Mouse (Mus musculus): ENCODE results near the gene Npepps. TPM values are rescaled to one million over a fixed set of nuclear protein-coding genes. Genes with fewer than 3 reads are reported as not detected.
"Not testable (repeated sequence)": the region's sequence is repeated elsewhere in the genome, so short reads cannot be mapped to it uniquely, and the experiment has no call there.

The Npepps gene
- polyA plus RNA-seq, 1 experiment from 2014 or later = 43.4 TPM

DNA sequence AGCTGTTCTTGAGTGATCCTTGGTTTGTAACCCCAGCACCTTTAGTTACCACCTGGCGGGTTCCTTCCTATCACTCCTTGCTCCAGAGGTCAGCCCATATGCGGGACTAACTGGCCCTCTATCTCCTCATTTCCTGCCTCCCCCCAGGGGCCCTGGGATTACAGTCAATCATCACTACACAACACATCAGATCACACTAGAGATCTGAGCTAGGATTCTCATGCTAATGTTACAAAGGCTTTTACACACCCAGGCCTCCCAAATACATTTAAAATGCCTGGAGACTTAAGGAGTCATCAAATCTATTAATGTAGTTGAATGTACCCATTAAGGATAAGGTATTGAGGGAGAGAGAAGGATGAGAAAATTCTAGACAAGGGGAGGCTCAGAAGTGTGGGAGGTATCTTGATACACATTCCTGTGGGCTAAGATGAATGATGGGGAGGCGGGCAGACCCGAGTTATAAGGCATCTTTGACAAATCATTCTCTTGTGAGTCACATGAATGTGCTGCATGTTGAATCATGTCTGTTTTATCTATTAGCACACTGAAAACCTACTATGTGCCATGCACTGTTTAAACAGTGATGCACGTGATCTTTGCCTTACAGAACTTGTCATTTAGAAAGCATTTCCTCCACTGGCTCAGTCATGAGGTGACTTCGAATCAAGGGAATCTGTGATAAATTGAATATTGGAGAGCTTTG lies 88.4 kb downstream of the Npepps start:
- Histone ChIP-seq H3K4me3 (ENCODE audit: low read depth, low read length) (no peak overlapping the region), H3K4me2 (replicated peaks; ENCODE audit: low read depth) (no peak overlapping the region), H3K27ac (replicated peaks) (no peak overlapping the region), H3K4me1 (replicated peaks; ENCODE audit: control insufficient read depth, insufficient read depth) (no peaks in the 10 kb centered on the region), H3K27me3 (ENCODE audit: control insufficient read depth, insufficient read depth, low read length) (no peaks in the 10 kb centered on the region), H3K36me3 (ENCODE audit: control insufficient read depth, insufficient read depth, low read length) (no peaks in the 10 kb centered on the region), H3K9ac (ENCODE audit: low read length) (no peak overlapping the region), H3K9me3 (ENCODE audit: control insufficient read depth, low read length) (no peaks in the 10 kb centered on the region)
- no peak for DNase-seq (ENCODE audit: low spot score)
- no peak for ATAC-seq (ENCODE audit: low FRiP score, low TSS enrichment)
- TF ChIP-seq CTCF (IDR thresholded peaks at IDR 0.05; ENCODE audit: low read depth) (no peak), EP300 (optimal IDR thresholded peaks at IDR 0.05) (no peak)
- WGBS = 64% methylated on average over 6 of the region's 6 CpGs

DNA sequence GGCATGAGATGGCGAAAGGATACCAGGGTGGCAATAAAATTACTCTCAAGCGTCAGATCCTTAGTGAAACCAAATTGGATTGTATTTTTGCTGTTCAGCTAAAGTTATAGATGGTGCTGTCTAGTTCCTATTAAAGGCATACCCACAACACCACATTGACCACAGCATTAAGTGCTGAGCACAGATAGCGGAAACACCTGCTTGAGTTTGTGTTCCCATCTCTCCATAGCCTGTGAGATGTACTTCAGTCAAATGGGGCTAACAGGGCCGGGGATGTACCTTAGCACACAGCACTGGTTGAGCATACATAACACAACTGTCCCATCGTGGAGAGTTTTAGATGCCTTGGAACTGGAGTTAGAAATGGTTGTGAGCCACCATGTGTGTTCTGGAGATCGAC lies 89.4 kb downstream of the Npepps start:
- no peak overlapping the region for H3K9ac ChIP-seq (ENCODE audit: low read length)
- no peak overlapping the region for H3K4me3 ChIP-seq (ENCODE audit: low read depth, low read length)
- TF ChIP-seq CTCF (IDR thresholded peaks at IDR 0.05; ENCODE audit: low read depth) (no peak), EP300 (optimal IDR thresholded peaks at IDR 0.05) (no peak)
- DNase-seq (ENCODE audit: low spot score) (no peak), ATAC-seq (ENCODE audit: low FRiP score, low TSS enrichment) (no peak)
- no peak overlapping the region for H3K4me2 ChIP-seq (replicated peaks; ENCODE audit: low read depth)
- no peaks in the 10 kb centered on the region for H3K27me3 ChIP-seq (ENCODE audit: control insufficient read depth, insufficient read depth, low read length)
- no peak overlapping the region for H3K27ac ChIP-seq (replicated peaks)
- no peaks in the 10 kb centered on the region for H3K36me3 ChIP-seq (ENCODE audit: control insufficient read depth, insufficient read depth, low read length)
- no peaks in the 10 kb centered on the region for H3K4me1 ChIP-seq (replicated peaks; ENCODE audit: control insufficient read depth, insufficient read depth)
- WGBS = 86% methylated on average over 6 of the region's 6 CpGs
- H3K9me3 ChIP-seq (ENCODE audit: control insufficient read depth, low read length) = no peaks in the 10 kb centered on the region

DNA sequence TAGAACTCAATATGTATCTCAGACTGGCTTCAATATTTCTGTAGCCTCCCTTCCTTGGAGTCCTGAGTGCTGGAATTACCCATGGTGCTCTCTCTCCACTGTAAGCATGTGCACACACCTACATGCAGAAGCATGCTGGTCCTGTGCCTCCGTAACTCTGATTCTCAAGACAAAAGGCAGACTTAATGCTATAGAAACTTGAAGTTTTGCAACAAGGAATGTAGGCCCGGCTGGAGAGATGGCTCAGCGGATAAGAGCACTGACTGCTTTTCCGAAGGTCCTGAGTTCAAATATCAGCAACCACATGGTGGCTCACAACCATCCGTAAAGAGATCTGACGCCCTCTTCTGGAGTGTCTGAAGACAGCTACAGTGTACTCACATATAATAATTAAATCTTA lies 90.8 kb downstream of the Npepps start:
- not testable (repeated sequence) for H3K9ac ChIP-seq (ENCODE audit: low read length); H3K27ac ChIP-seq (replicated peaks); H3K4me1 ChIP-seq (replicated peaks; ENCODE audit: control insufficient read depth, insufficient read depth); H3K4me3 ChIP-seq (ENCODE audit: low read depth, low read length); H3K27me3 ChIP-seq (ENCODE audit: control insufficient read depth, insufficient read depth, low read length); ATAC-seq (ENCODE audit: low FRiP score, low TSS enrichment); H3K36me3 ChIP-seq (ENCODE audit: control insufficient read depth, insufficient read depth, low read length); H3K4me2 ChIP-seq (replicated peaks; ENCODE audit: low read depth); DNase-seq (ENCODE audit: low spot score); H3K9me3 ChIP-seq (ENCODE audit: control insufficient read depth, low read length)
- peak; percentile 17; the same call in 1 of the 2 replicates for TF ChIP-seq CTCF (IDR thresholded peaks at IDR 0.05; ENCODE audit: low read depth)
- 73% methylated on average over 6 of the region's 6 CpGs for WGBS

DNA sequence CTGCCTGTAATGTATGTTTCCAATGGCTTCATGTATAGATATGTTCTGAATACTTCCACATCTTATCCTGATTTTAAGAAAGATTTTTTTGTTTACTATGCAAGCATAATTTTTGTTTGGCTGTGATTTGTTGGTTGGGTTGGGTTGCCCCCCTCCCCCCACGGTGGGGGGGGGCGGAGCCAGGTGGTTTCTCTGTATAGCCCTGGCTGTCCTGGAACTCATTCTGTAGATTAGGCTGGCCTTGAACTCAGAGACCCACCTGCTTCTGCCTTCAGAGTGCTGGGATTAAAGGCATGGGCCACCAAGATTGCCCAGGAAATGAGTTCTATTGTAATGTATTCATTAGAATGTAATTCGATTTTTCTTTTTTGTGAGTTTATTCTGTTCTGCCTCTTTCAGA lies 91.2 kb downstream of the Npepps start:
- H3K9me3 ChIP-seq (ENCODE audit: control insufficient read depth, low read length) = no peaks in the 10 kb centered on the region
- DNase-seq (ENCODE audit: low spot score) (no peak), ATAC-seq (ENCODE audit: low FRiP score, low TSS enrichment) (no peak)
- H3K27me3 ChIP-seq (ENCODE audit: control insufficient read depth, insufficient read depth, low read length) = no peaks in the 10 kb centered on the region
- no peak for TF ChIP-seq EP300 (optimal IDR thresholded peaks at IDR 0.05)
- no peak for TF ChIP-seq CTCF (IDR thresholded peaks at IDR 0.05; ENCODE audit: low read depth)
- no peak overlapping the region for H3K4me3 ChIP-seq (ENCODE audit: low read depth, low read length)
- H3K9ac ChIP-seq (ENCODE audit: low read length) = no peak overlapping the region
- H3K36me3 ChIP-seq (ENCODE audit: control insufficient read depth, insufficient read depth, low read length) = no peaks in the 10 kb centered on the region
- H3K4me1 ChIP-seq (replicated peaks; ENCODE audit: control insufficient read depth, insufficient read depth) = no peaks in the 10 kb centered on the region
- 37% methylated on average over 3 of the region's 3 CpGs for WGBS
- no peak overlapping the region; the same call in 1 of the 2 replicates for H3K4me2 ChIP-seq (replicated peaks; ENCODE audit: low read depth)
- no peak overlapping the region for H3K27ac ChIP-seq (replicated peaks)

- no peak for ATAC-seq (ENCODE audit: low FRiP score, low TSS enrichment)
- H3K4me2 ChIP-seq (replicated peaks; ENCODE audit: low read depth) = peak overlapping the region; percentile 70
- H3K27me3 ChIP-seq (ENCODE audit: control insufficient read depth, insufficient read depth, low read length) = no peaks in the 10 kb centered on the region
- H3K27ac ChIP-seq (replicated peaks) = peak overlapping the region; percentile 93
- DNase-seq (ENCODE audit: low spot score) = no peak
- no peaks in the 10 kb centered on the region for H3K9me3 ChIP-seq (ENCODE audit: control insufficient read depth, low read length)
- peak overlapping the region; percentile 62 for H3K9ac ChIP-seq (ENCODE audit: low read length)
- under 1% methylated on average over 15 of the region's 15 CpGs for WGBS
- no peaks in the 10 kb centered on the region for H3K4me1 ChIP-seq (replicated peaks; ENCODE audit: control insufficient read depth, insufficient read depth)
- no peaks in the 10 kb centered on the region for H3K36me3 ChIP-seq (ENCODE audit: control insufficient read depth, insufficient read depth, low read length)
- H3K4me3 ChIP-seq (ENCODE audit: low read depth, low read length) = peak overlapping the region; percentile 58
- TF ChIP-seq CTCF (IDR thresholded peaks at IDR 0.05; ENCODE audit: low read depth) (no peak), EP300 (optimal IDR thresholded peaks at IDR 0.05) (peak; percentile 63)
These were observed 91.8 kb downstream of the Npepps start for GRCm38 (mm10) chr11:97188643-97188955.

DNA sequence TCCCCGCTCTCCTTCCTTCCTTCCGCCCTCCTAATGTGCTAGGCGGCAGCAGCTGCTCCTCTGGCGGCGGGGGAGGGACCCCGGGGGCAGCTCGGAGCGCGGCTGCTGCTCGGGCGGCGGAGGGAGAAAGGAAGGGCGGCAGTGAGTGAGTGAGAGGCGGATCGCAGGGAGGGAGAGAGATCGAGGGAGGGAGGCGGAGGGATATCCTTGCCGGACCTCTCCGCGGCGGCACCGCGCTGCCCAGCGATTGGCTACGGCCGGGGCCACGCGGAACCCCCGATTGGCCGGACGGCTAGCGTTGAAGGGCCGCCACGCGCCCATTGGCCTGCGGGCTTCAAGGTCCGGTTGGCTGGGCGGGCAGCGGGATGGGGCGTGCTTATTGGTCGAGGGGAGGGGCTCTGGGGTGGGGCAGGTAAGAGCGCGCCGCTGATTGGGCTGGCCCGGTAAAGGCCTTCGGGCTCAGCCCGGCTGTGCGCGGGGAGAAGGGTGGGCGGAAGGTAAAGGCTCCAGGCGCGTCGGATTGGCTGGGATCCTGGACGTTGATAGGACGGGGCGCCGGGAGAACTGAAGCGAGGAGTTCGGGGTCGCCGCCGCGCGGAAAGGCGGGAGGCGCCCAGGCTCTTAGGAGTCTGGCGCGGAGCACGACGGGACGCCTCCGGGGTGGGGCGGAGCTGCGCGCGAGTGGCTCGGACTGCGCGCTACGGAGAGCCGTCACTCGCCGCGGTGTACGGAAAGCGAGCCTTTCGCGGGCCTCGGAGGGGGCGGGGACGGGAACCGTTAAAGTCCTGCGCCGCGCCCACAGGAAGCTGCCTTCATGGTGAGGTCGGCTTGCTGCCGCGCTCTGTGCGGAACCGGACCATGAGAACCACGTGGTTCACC lies 92.4 kb downstream of the Npepps start, which contains the start of gene Kpnb1:
Kpnb1 (minus strand) TSS at position 118 of the 879 bp plus-strand sequence.
- H3K9me3 ChIP-seq (ENCODE audit: control insufficient read depth, low read length) = no peaks in the 10 kb centered on the region
- ATAC-seq (ENCODE audit: low FRiP score, low TSS enrichment) (peak; percentile 96), DNase-seq (ENCODE audit: low spot score) (peak; percentile 99)
- WGBS = under 1% methylated on average over 90 of the region's 101 CpGs
- H3K4me2 ChIP-seq (replicated peaks; ENCODE audit: low read depth) = peak within 1 kb of the TSS; percentile 77
- H3K36me3 ChIP-seq (ENCODE audit: control insufficient read depth, insufficient read depth, low read length) = peaks cover 5% of the 10 kb centered on the region; the same call in 1 of the 2 replicates
- TF ChIP-seq EP300 (optimal IDR thresholded peaks at IDR 0.05) (peak; percentile 95), CTCF (IDR thresholded peaks at IDR 0.05; ENCODE audit: low read depth) (peak; percentile 22)
- H3K27me3 ChIP-seq (ENCODE audit: control insufficient read depth, insufficient read depth, low read length) = no peaks in the 10 kb centered on the region
- peak within 1 kb of the TSS; percentile 83 for H3K9ac ChIP-seq (ENCODE audit: low read length)
- H3K27ac ChIP-seq (replicated peaks) = peak within 1 kb of the TSS; percentile 96
- no peaks in the 10 kb centered on the region for H3K4me1 ChIP-seq (replicated peaks; ENCODE audit: control insufficient read depth, insufficient read depth)
- peak within 1 kb of the TSS; percentile 86 for H3K4me3 ChIP-seq (ENCODE audit: low read depth, low read length)

Data from stomach, postnatal 0 days (tissue).